Mouse (Mus musculus): ENCODE measurements around the gene Lrmda. TPM values are rescaled to one million over a fixed set of nuclear protein-coding genes. Genes with fewer than 3 reads are reported as not detected.
A peak's percentile ranks its signal among the peaks of the same experiment; 100 is the strongest.

The Lrmda gene
- polyA plus RNA-seq, 1 experiment from 2014 or later = 0.60 TPM

- no peak for ATAC-seq (ENCODE audit: extremely low read depth, insufficient number of reproducible peaks, low FRiP score, low TSS enrichment)
- no peaks in the 10 kb centered on the region for H3K27me3 ChIP-seq (replicated peaks)
- no peaks in the 10 kb centered on the region for H3K9me3 ChIP-seq
- H3K4me2 ChIP-seq = no peak overlapping the region
- 50% methylated on average over 5 of the region's 5 CpGs for WGBS
- no peak overlapping the region for H3K9ac ChIP-seq
- H3K4me1 ChIP-seq = peaks cover 3% of the 10 kb centered on the region
- H3K36me3 ChIP-seq = no peaks in the 10 kb centered on the region
- no peak overlapping the region for H3K4me3 ChIP-seq
- no peak overlapping the region for H3K27ac ChIP-seq (replicated peaks)
Observed at GRCm38 (mm10) chr14:22608599-22608998, 589.1 kb downstream of the Lrmda start.

- H3K36me3 ChIP-seq = no peaks in the 10 kb centered on the region
- 63% methylated on average over 13 of the region's 13 CpGs for WGBS
- no peak overlapping the region for H3K9ac ChIP-seq
- H3K4me3 ChIP-seq = no peak overlapping the region
- H3K9me3 ChIP-seq = no peaks in the 10 kb centered on the region
- ATAC-seq (ENCODE audit: extremely low read depth, insufficient number of reproducible peaks, low FRiP score, low TSS enrichment) = no peak
- H3K4me2 ChIP-seq = no peak overlapping the region
- H3K27me3 ChIP-seq (replicated peaks) = no peaks in the 10 kb centered on the region
- no peaks in the 10 kb centered on the region; the same call in 1 of the 2 replicates for H3K4me1 ChIP-seq
- no peak overlapping the region for H3K27ac ChIP-seq (replicated peaks)
Observed at GRCm38 (mm10) chr14:22609261-22610245, 590.0 kb downstream of the Lrmda start.

- Histone ChIP-seq H3K9me3 (no peaks in the 10 kb centered on the region), H3K4me3 (no peak overlapping the region), H3K4me2 (no peak overlapping the region), H3K9ac (no peak overlapping the region), H3K27ac (replicated peaks) (no peak overlapping the region), H3K4me1 (no peaks in the 10 kb centered on the region; the same call in 1 of the 2 replicates), H3K36me3 (no peaks in the 10 kb centered on the region), H3K27me3 (replicated peaks) (no peaks in the 10 kb centered on the region)
- ATAC-seq (ENCODE audit: extremely low read depth, insufficient number of reproducible peaks, low FRiP score, low TSS enrichment) = no peak
- WGBS = 81% methylated on average over 3 of the region's 3 CpGs
Observed at GRCm38 (mm10) chr14:22611011-22611410, 591.5 kb downstream of the Lrmda start.

- no peaks in the 10 kb centered on the region for H3K27me3 ChIP-seq (replicated peaks)
Observed at GRCm38 (mm10) chr14:22620191-22620590, 600.7 kb downstream of the Lrmda start.

GRCm38 (mm10) chr14:22621941-22622340, 602.4 kb downstream of the Lrmda start:
- no peaks in the 10 kb centered on the region for H3K9me3 ChIP-seq
- ATAC-seq (ENCODE audit: extremely low read depth, insufficient number of reproducible peaks, low FRiP score, low TSS enrichment) = no peak
- WGBS = 90% methylated on average over 3 of the region's 3 CpGs

More at GRCm38 (mm10) chr14:22620191-22620590, 600.7 kb downstream of the Lrmda start:
- H3K27ac ChIP-seq (replicated peaks) = no peak overlapping the region
- no peak overlapping the region for H3K9ac ChIP-seq
- no peak overlapping the region for H3K4me2 ChIP-seq
- no peak for ATAC-seq (ENCODE audit: extremely low read depth, insufficient number of reproducible peaks, low FRiP score, low TSS enrichment)
- no peak overlapping the region for H3K4me3 ChIP-seq
- H3K4me1 ChIP-seq = peaks cover 5% of the 10 kb centered on the region; the same call in 1 of the 2 replicates
- H3K36me3 ChIP-seq = no peaks in the 10 kb centered on the region
- H3K9me3 ChIP-seq = no peaks in the 10 kb centered on the region

GRCm38 (mm10) chr14:22627105-22627829, 607.8 kb downstream of the Lrmda start:
- H3K27ac ChIP-seq (replicated peaks) = no peak overlapping the region
- H3K9me3 ChIP-seq = no peaks in the 10 kb centered on the region
- ATAC-seq (ENCODE audit: extremely low read depth, insufficient number of reproducible peaks, low FRiP score, low TSS enrichment) = no peak
- no peak overlapping the region for H3K4me2 ChIP-seq
- no peaks in the 10 kb centered on the region for H3K36me3 ChIP-seq
- no peak overlapping the region for H3K4me3 ChIP-seq
- no peak overlapping the region for H3K9ac ChIP-seq
- 0 out of 2 replicates have a peak, but pooled peaks cover 2% of the 10 kb centered on the region for H3K27me3 ChIP-seq (replicated peaks)
- 60% methylated on average over 8 of the region's 8 CpGs for WGBS
- peaks cover 6% of the 10 kb centered on the region; the same call in 1 of the 2 replicates for H3K4me1 ChIP-seq

More at GRCm38 (mm10) chr14:22621941-22622340, 602.4 kb downstream of the Lrmda start:
- H3K4me2 ChIP-seq = no peak overlapping the region
- H3K9ac ChIP-seq = no peak overlapping the region
- no peaks in the 10 kb centered on the region for H3K36me3 ChIP-seq
- no peaks in the 10 kb centered on the region for H3K27me3 ChIP-seq (replicated peaks)
- H3K4me1 ChIP-seq = peaks cover 5% of the 10 kb centered on the region; the same call in 1 of the 2 replicates
- no peak overlapping the region for H3K4me3 ChIP-seq
- no peak overlapping the region for H3K27ac ChIP-seq (replicated peaks)

GRCm38 (mm10) chr14:22630361-22630867, 610.9 kb downstream of the Lrmda start:
- Histone ChIP-seq H3K4me3 (no peak overlapping the region), H3K9ac (no peak overlapping the region), H3K4me1 (peaks cover 6% of the 10 kb centered on the region; the same call in 1 of the 2 replicates), H3K4me2 (no peak overlapping the region), H3K36me3 (no peaks in the 10 kb centered on the region), H3K27me3 (replicated peaks) (0 out of 2 replicates have a peak, but pooled peaks cover 2% of the 10 kb centered on the region), H3K27ac (replicated peaks) (no peak overlapping the region), H3K9me3 (no peaks in the 10 kb centered on the region)
- 80% methylated on average over 9 of the region's 9 CpGs for WGBS
- ATAC-seq (ENCODE audit: extremely low read depth, insufficient number of reproducible peaks, low FRiP score, low TSS enrichment) = no peak

GRCm38 (mm10) chr14:22633612-22634011, 614.1 kb downstream of the Lrmda start:
- H3K27ac ChIP-seq (replicated peaks) = no peak overlapping the region
- no peaks in the 10 kb centered on the region for H3K27me3 ChIP-seq (replicated peaks)
- no peak overlapping the region for H3K4me3 ChIP-seq
- no peak overlapping the region for H3K4me2 ChIP-seq
- WGBS = 61% methylated on average over 1 of the region's 1 CpGs
- no peaks in the 10 kb centered on the region for H3K36me3 ChIP-seq
- ATAC-seq (ENCODE audit: extremely low read depth, insufficient number of reproducible peaks, low FRiP score, low TSS enrichment) = no peak
- H3K9ac ChIP-seq = no peak overlapping the region
- H3K4me1 ChIP-seq = no peaks in the 10 kb centered on the region
- H3K9me3 ChIP-seq = no peaks in the 10 kb centered on the region

GRCm38 (mm10) chr14:22643494-22643893, 624.0 kb downstream of the Lrmda start:
- Histone ChIP-seq H3K9ac (no peak overlapping the region), H3K27ac (replicated peaks) (no peak overlapping the region)
- 63% methylated on average over 4 of the region's 4 CpGs for WGBS

GRCm38 (mm10) chr14:22647879-22648611, 628.5 kb downstream of the Lrmda start:
- Histone ChIP-seq H3K9ac (no peak overlapping the region), H3K4me1 (peaks cover 49% of the 10 kb centered on the region), H3K4me2 (no peak overlapping the region), H3K4me3 (no peak overlapping the region), H3K27ac (replicated peaks) (0 out of 2 replicates have a peak overlapping the region, but pooled peaks have one; percentile 2), H3K36me3 (no peaks in the 10 kb centered on the region), H3K27me3 (replicated peaks) (no peaks in the 10 kb centered on the region), H3K9me3 (no peaks in the 10 kb centered on the region)
- no peak; the same call in 1 of the 2 replicates for ATAC-seq (ENCODE audit: extremely low read depth, insufficient number of reproducible peaks, low FRiP score, low TSS enrichment)
- 33% methylated on average over 9 of the region's 9 CpGs for WGBS

More at GRCm38 (mm10) chr14:22643494-22643893, 624.0 kb downstream of the Lrmda start:
- Histone ChIP-seq H3K4me3 (no peak overlapping the region), H3K4me2 (no peak overlapping the region), H3K4me1 (peaks cover 22% of the 10 kb centered on the region), H3K36me3 (no peaks in the 10 kb centered on the region), H3K27me3 (replicated peaks) (no peaks in the 10 kb centered on the region), H3K9me3 (no peaks in the 10 kb centered on the region)
- ATAC-seq (ENCODE audit: extremely low read depth, insufficient number of reproducible peaks, low FRiP score, low TSS enrichment) = no peak
